Comparison of ENCODE assay signal across 13 mouse cellular contexts in the genomic region with DNA sequence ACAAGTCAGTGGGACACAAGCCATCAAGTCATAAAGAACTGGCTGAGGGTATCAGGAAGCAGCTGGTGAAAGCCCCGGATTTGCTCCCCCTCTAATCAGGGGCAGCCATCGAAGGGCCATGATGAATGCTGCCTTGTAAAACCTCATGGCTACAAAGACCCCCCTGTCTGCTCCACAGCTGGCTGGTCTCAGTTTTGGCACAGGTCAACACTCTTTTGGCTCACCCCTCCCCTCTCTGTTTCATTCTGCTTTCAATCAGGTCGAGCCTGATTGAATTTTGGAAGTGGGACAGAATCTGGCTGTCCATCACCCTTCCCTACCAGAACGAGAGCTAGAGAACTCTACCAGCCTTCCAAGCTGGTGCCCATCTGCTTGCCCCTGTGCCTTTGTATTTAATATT. TPM values are rescaled to one million over a fixed set of nuclear protein-coding genes. Genes with fewer than 3 reads are reported as not detected.
DNase-seq lines count a peak whose midpoint lies in the region; ATAC-seq lines count a peak whose summit lies in the region.
"Had no signal": no experiment of that assay in that cellular context is flagged by ENCODE, and none has a peak within 500 bp of the region (broad histone marks: within the 10 kb centered on the region; RNA-seq: fewer than 3 reads in every experiment).

No protein-coding gene starts in this region.

- peak; percentile 51 to 64 for DNase-seq in cerebellum, postnatal 10 days
- DNase-seq in cerebellum, adult 8-10 months, result no peak
- DNase-seq in kidney, postnatal 4 days, result peak; percentile 47 to 52
- DNase-seq in kidney, adult 9 months, result no peak
- DNase-seq in layer of hippocampus, postnatal 36 days, result peak; percentile 14 to 23
- DNase-seq in thymus, postnatal 25 days, result no peak
- DNase-seq in urinary bladder, adult 18-20 months (ENCODE audit: low spot score in 2 of 2), result no peak
- DNase-seq: adrenal gland, adult 8-10 months; cerebellum, postnatal 36 days; gastrocnemius, postnatal 10 days; heart, postnatal 14 days had no signal

- no peaks in the 10 kb centered on the region for H3K27me3 ChIP-seq in embryonic facial prominence, embryonic 15.5 days

- no peak overlapping the region for H3K27ac ChIP-seq in embryonic facial prominence, embryonic 15.5 days (replicated peaks)

- peaks cover 9% of the 10 kb centered on the region for H3K36me3 ChIP-seq in embryonic facial prominence, embryonic 15.5 days
- H3K36me3 ChIP-seq: G1E had no signal

- H3K4me2 ChIP-seq in embryonic facial prominence, embryonic 15.5 days (replicated peaks), result no peak overlapping the region

- H3K9ac ChIP-seq in embryonic facial prominence, embryonic 15.5 days, result no peak overlapping the region

- peak; percentile 54; the same call in 1 of the 2 replicates for ATAC-seq in embryonic facial prominence, embryonic 15.5 days (ENCODE audit: insufficient number of reproducible peaks, low FRiP score, low TSS enrichment, low read depth)

- peaks cover 7% of the 10 kb centered on the region; the same call in 1 of the 2 replicates for H3K4me1 ChIP-seq in embryonic facial prominence, embryonic 15.5 days

- 36% methylated on average over 4 of the region's 4 CpGs for WGBS in embryonic facial prominence, embryonic 15.5 days

- no peaks in the 10 kb centered on the region for H3K9me3 ChIP-seq in embryonic facial prominence, embryonic 15.5 days (replicated peaks)

- H3K4me3 ChIP-seq in embryonic facial prominence, embryonic 15.5 days (replicated peaks), result no peak overlapping the region

RNA-seq across cellular contexts. Expression of a gene that starts 37.8 kb away (rescaled TPM):
- 104 and 128 TPM in 2 replicates for polyA plus RNA-seq in embryonic facial prominence, embryonic 15.5 days (2015; fragmentation: Nextera tagmentation; extraction: Ambion mirVana)
- 1 to 10 TPM; 7.1 to 8.5 TPM for total RNA-seq in layer of hippocampus, postnatal 36 days (2021)
- polyA plus RNA-seq: G1E had no signal

Comparison
In these comparisons a context has a peak if more than half of its experiments do, and no peak if none do; other contexts are left out.
1. DNase-seq: peak in cerebellum, postnatal 10 days (2 of 2), kidney, postnatal 4 days (2 of 2) and layer of hippocampus, postnatal 36 days (2 of 2); none in cerebellum, adult 8-10 months (single experiment), kidney, adult 9 months (single experiment), thymus, postnatal 25 days (single experiment) and urinary bladder, adult 18-20 months (0 of 2).